Mouse (Mus musculus) limb, embryonic 15.5 days (tissue): Measurements from ENCODE around the gene Gm10645. TPM values are rescaled to one million over a fixed set of nuclear protein-coding genes. Genes with fewer than 3 reads are reported as not detected.

Experiments used
- ATAC-seq: fragments of 200-750 bp; cut with Nextera tagmentation; 2 replicates; pipeline ENCODE4 v1.8.0; 2017; ENCODE audit warnings: low read depth, moderate TSS enrichment; ENCODE audit not compliant: insufficient number of reproducible peaks, low FRiP score, low TSS enrichment
- H3K27ac ChIP-seq: fragments of 300-500 bp; sonication (generic); 2 replicates; pipeline ENCODE4 v1.5.1; 2015; ENCODE audit warnings: moderate library complexity, mild to moderate bottlenecking, inconsistent platforms
- H3K27me3 ChIP-seq: fragments of 300-500 bp; sonication (generic); 2 replicates; pipeline ENCODE4 v1.6.1; 2015; ENCODE audit warnings: inconsistent platforms
- H3K36me3 ChIP-seq: fragments of 300-500 bp; sonication (generic); 2 replicates; pipeline ENCODE4 v1.6.1; 2015; ENCODE audit warnings: inconsistent platforms
- H3K4me1 ChIP-seq: fragments of 300-500 bp; sonication (generic); 2 replicates; pipeline ENCODE4 v1.6.1; 2015; ENCODE audit warnings: inconsistent platforms
- H3K4me2 ChIP-seq: fragments of 300-500 bp; sonication (generic); 2 replicates; pipeline ENCODE4 v1.6.1; 2015; ENCODE audit warnings: mild to moderate bottlenecking, inconsistent platforms
- H3K4me3 ChIP-seq: fragments of 300-500 bp; sonication (generic); 2 replicates; pipeline ENCODE4 v1.5.1; 2015; ENCODE audit warnings: mild to moderate bottlenecking, inconsistent platforms
- H3K9ac ChIP-seq: fragments of 300-500 bp; sonication (generic); 2 replicates; pipeline ENCODE4 v1.6.1; 2015; ENCODE audit warnings: inconsistent platforms
- H3K9me3 ChIP-seq: fragments of 300-500 bp; sonication (generic); 2 replicates; pipeline ENCODE4 v1.6.1; 2016; ENCODE audit warnings: inconsistent platforms
- WGBS: fragments of 180-500 bp; shearing (Covaris S2); methylation state at CpG from one replicate; pipeline ENCODE4 v1.1.7; 2015; 5-methylcytosine and 5-hydroxymethylcytosine counted together
- polyA plus RNA-seq: library from polyadenylated mRNA; unstranded; fragments of >200 nt; fragmentation: Nextera tagmentation; extraction: Ambion mirVana; gene quantifications from 2 replicates; pipeline ENCODE4 v1.2.1, GENCODE M21; 2015

Gm10645 gene
- 0.27 and 0.70 TPM in 2 replicates for polyA plus RNA-seq

GRCm38 (mm10) chr8:83165931-83166867, at the start of gene Gm10645:
Gm10645 (minus strand) TSS chr8:83166170.
- Histone ChIP-seq H3K27me3 (peaks cover 10% of the 10 kb centered on the region; the same call in 1 of the 2 replicates), H3K36me3 (no peaks in the 10 kb centered on the region), H3K4me3 (peak within 1 kb of the TSS; percentile 69), H3K9me3 (no peaks in the 10 kb centered on the region), H3K4me2 (peak within 1 kb of the TSS; percentile 93), H3K9ac (peak within 1 kb of the TSS; percentile 72), H3K4me1 (peaks cover 13% of the 10 kb centered on the region), H3K27ac (peak within 1 kb of the TSS; percentile 74)
- 0 out of 2 replicates have a peak, but pooled peaks have one; percentile 41 for ATAC-seq
- 3% methylated on average over 54 of the region's 54 CpGs for WGBS

- no peaks in the 10 kb centered on the region for H3K27me3 ChIP-seq
- no peaks in the 10 kb centered on the region for H3K4me1 ChIP-seq
- no peak overlapping the region for H3K4me3 ChIP-seq
- no peak overlapping the region for H3K9ac ChIP-seq
- no peak overlapping the region for H3K27ac ChIP-seq
- H3K9me3 ChIP-seq = no peaks in the 10 kb centered on the region
- WGBS = 64% methylated on average over 5 of the region's 5 CpGs
- H3K36me3 ChIP-seq = no peaks in the 10 kb centered on the region
- ATAC-seq = no peak
- no peak overlapping the region for H3K4me2 ChIP-seq
These were observed 49.1 kb upstream of the Gm10645 start for GRCm38 (mm10) chr8:83215065-83215464.

- H3K4me1 ChIP-seq = no peaks in the 10 kb centered on the region
- ATAC-seq = no peak
- no peak overlapping the region for H3K4me3 ChIP-seq
- H3K9me3 ChIP-seq = no peaks in the 10 kb centered on the region
- H3K4me2 ChIP-seq = no peak overlapping the region
- 81% methylated on average over 7 of the region's 7 CpGs for WGBS
- H3K9ac ChIP-seq = no peak overlapping the region
- H3K27ac ChIP-seq = no peak overlapping the region
- H3K36me3 ChIP-seq = no peaks in the 10 kb centered on the region
- no peaks in the 10 kb centered on the region for H3K27me3 ChIP-seq
These were observed 44.7 kb upstream of the Gm10645 start for GRCm38 (mm10) chr8:83210676-83211075.

GRCm38 (mm10) chr8:83209581-83209980, 43.6 kb upstream of the Gm10645 start:
- no peak overlapping the region for H3K27ac ChIP-seq
- ATAC-seq = no peak

GRCm38 (mm10) chr8:83205907-83206306, 39.9 kb upstream of the Gm10645 start:
- Histone ChIP-seq H3K36me3 (no peaks in the 10 kb centered on the region), H3K4me3 (no peak overlapping the region), H3K27me3 (no peaks in the 10 kb centered on the region), H3K4me2 (no peak overlapping the region), H3K9me3 (no peaks in the 10 kb centered on the region), H3K4me1 (peaks cover under 1% of the 10 kb centered on the region), H3K27ac (no peak overlapping the region), H3K9ac (no peak overlapping the region)
- WGBS = 78% methylated on average over 7 of the region's 7 CpGs
- ATAC-seq = no peak

More at GRCm38 (mm10) chr8:83209581-83209980, 43.6 kb upstream of the Gm10645 start:
- no peaks in the 10 kb centered on the region for H3K9me3 ChIP-seq
- no peak overlapping the region for H3K9ac ChIP-seq
- H3K4me3 ChIP-seq = no peak overlapping the region
- H3K4me1 ChIP-seq = no peaks in the 10 kb centered on the region
- no peaks in the 10 kb centered on the region for H3K36me3 ChIP-seq
- 57% methylated on average over 4 of the region's 4 CpGs for WGBS
- H3K4me2 ChIP-seq = no peak overlapping the region
- no peaks in the 10 kb centered on the region for H3K27me3 ChIP-seq

GRCm38 (mm10) chr8:83202946-83203345, 37.0 kb upstream of the Gm10645 start:
- Histone ChIP-seq H3K9ac (no peak overlapping the region), H3K4me2 (no peak overlapping the region), H3K27me3 (no peaks in the 10 kb centered on the region), H3K4me1 (peaks cover 7% of the 10 kb centered on the region), H3K27ac (no peak overlapping the region), H3K4me3 (no peak overlapping the region), H3K36me3 (no peaks in the 10 kb centered on the region), H3K9me3 (no peaks in the 10 kb centered on the region)
- 88% methylated on average over 11 of the region's 11 CpGs for WGBS
- ATAC-seq = no peak

- H3K4me3 ChIP-seq = no peak overlapping the region
- H3K4me2 ChIP-seq = peak overlapping the region; percentile 7; the same call in 1 of the 2 replicates
- no peaks in the 10 kb centered on the region for H3K36me3 ChIP-seq
- ATAC-seq = no peak
- peak overlapping the region; percentile 47; the same call in 1 of the 2 replicates for H3K27ac ChIP-seq
- H3K27me3 ChIP-seq = no peaks in the 10 kb centered on the region
- no peak overlapping the region for H3K9ac ChIP-seq
- H3K4me1 ChIP-seq = peaks cover 7% of the 10 kb centered on the region
- 62% methylated on average over 16 of the region's 16 CpGs for WGBS
- no peaks in the 10 kb centered on the region for H3K9me3 ChIP-seq
These were observed 34.5 kb upstream of the Gm10645 start for GRCm38 (mm10) chr8:83200191-83201177.

- H3K9me3 ChIP-seq = no peaks in the 10 kb centered on the region
- no peak overlapping the region for H3K4me3 ChIP-seq
- H3K4me2 ChIP-seq = no peak overlapping the region
- no peaks in the 10 kb centered on the region for H3K36me3 ChIP-seq
- peaks cover 7% of the 10 kb centered on the region for H3K4me1 ChIP-seq
- no peak overlapping the region for H3K27ac ChIP-seq
- no peak overlapping the region for H3K9ac ChIP-seq
- no peak for ATAC-seq
- H3K27me3 ChIP-seq = no peaks in the 10 kb centered on the region
- 57% methylated on average over 8 of the region's 8 CpGs for WGBS
These were observed 33.7 kb upstream of the Gm10645 start for GRCm38 (mm10) chr8:83199715-83200114.

- Histone ChIP-seq H3K9me3 (no peaks in the 10 kb centered on the region), H3K4me3 (no peak overlapping the region), H3K9ac (no peak overlapping the region), H3K27me3 (no peaks in the 10 kb centered on the region), H3K4me2 (no peak overlapping the region), H3K4me1 (peaks cover 7% of the 10 kb centered on the region), H3K36me3 (no peaks in the 10 kb centered on the region), H3K27ac (no peak overlapping the region)
- ATAC-seq = no peak
- WGBS = 64% methylated on average over 6 of the region's 6 CpGs
These were observed 30.1 kb upstream of the Gm10645 start for GRCm38 (mm10) chr8:83196088-83196487.

GRCm38 (mm10) chr8:83189538-83190095, 23.6 kb upstream of the Gm10645 start:
- H3K36me3 ChIP-seq = no peaks in the 10 kb centered on the region
- ATAC-seq = no peak
- WGBS = 79% methylated on average over 4 of the region's 4 CpGs

GRCm38 (mm10) chr8:83187363-83187962, 21.5 kb upstream of the Gm10645 start:
- 83% methylated on average over 10 of the region's 10 CpGs for WGBS
- ATAC-seq = no peak
- H3K4me2 ChIP-seq = no peak overlapping the region
- H3K27me3 ChIP-seq = no peaks in the 10 kb centered on the region
- H3K9me3 ChIP-seq = no peaks in the 10 kb centered on the region
- H3K9ac ChIP-seq = no peak overlapping the region
- H3K4me3 ChIP-seq = no peak overlapping the region
- no peak overlapping the region for H3K27ac ChIP-seq
- peaks cover 7% of the 10 kb centered on the region; the same call in 1 of the 2 replicates for H3K4me1 ChIP-seq
- H3K36me3 ChIP-seq = no peaks in the 10 kb centered on the region

More at GRCm38 (mm10) chr8:83189538-83190095, 23.6 kb upstream of the Gm10645 start:
- Histone ChIP-seq H3K27me3 (no peaks in the 10 kb centered on the region), H3K9me3 (no peaks in the 10 kb centered on the region), H3K4me3 (no peak overlapping the region), H3K4me1 (0 out of 2 replicates have a peak, but pooled peaks cover 2% of the 10 kb centered on the region), H3K27ac (no peak overlapping the region), H3K4me2 (no peak overlapping the region), H3K9ac (no peak overlapping the region)
